Mouse (Mus musculus) stomach, embryonic 14.5 days (tissue): ENCODE data around the gene Poc1b. TPM values are rescaled to one million over a fixed set of nuclear protein-coding genes. Genes with fewer than 3 reads are reported as not detected.

Experiments
- ATAC-seq: fragments of 200-750 bp; cut with Nextera tagmentation; 2 replicates; pipeline ENCODE4 v1.8.0; 2017; ENCODE audit warnings: low read depth, moderate TSS enrichment; ENCODE audit not compliant: insufficient number of reproducible peaks, insufficient read depth, low FRiP score
- H3K27ac ChIP-seq: fragments of 300-500 bp; sonication (generic); 2 replicates; pipeline ENCODE4 v1.5.1; 2014; ENCODE audit warnings: mild to moderate bottlenecking, low read length, moderate library complexity, mixed read lengths
- H3K27me3 ChIP-seq: fragments of 300-500 bp; sonication (generic); 2 replicates; pipeline ENCODE4 v1.6.1; 2014; ENCODE audit warnings: low read length, control low read depth, mixed read lengths; ENCODE audit not compliant: control insufficient read depth, insufficient read depth
- H3K36me3 ChIP-seq: fragments of 300-500 bp; sonication (generic); 2 replicates; pipeline ENCODE4 v1.6.1; 2014; ENCODE audit warnings: mild to moderate bottlenecking, control low read depth, low read length, moderate library complexity, mixed read lengths; ENCODE audit not compliant: control insufficient read depth, insufficient read depth
- H3K4me1 ChIP-seq: fragments of 300-500 bp; sonication (generic); 2 replicates; pipeline ENCODE4 v1.6.1; 2014; ENCODE audit warnings: low read length, control low read depth, mixed read lengths; ENCODE audit not compliant: control insufficient read depth, insufficient read depth
- H3K4me2 ChIP-seq: fragments of 300-500 bp; sonication (generic); replicated peaks from 2 replicates; pipeline ENCODE4 v1.6.1; 2014; ENCODE audit warnings: low read depth, low read length, control low read depth
- H3K4me3 ChIP-seq: fragments of 300-500 bp; sonication (generic); 2 replicates; pipeline ENCODE4 v1.5.1; 2014; ENCODE audit warnings: low read depth, low read length, control low read depth
- H3K9ac ChIP-seq: fragments of 300-500 bp; sonication (generic); replicated peaks from 2 replicates; pipeline ENCODE4 v1.6.1; 2014; ENCODE audit warnings: low read depth, mild to moderate bottlenecking, control low read depth, low read length, moderate library complexity, mixed read lengths
- H3K9me3 ChIP-seq: fragments of 300-500 bp; sonication (generic); 2 replicates; pipeline ENCODE4 v1.6.1; 2016; ENCODE audit warnings: low read depth, low read length, control low read depth; ENCODE audit not compliant: control insufficient read depth
- WGBS: fragments of 180-500 bp; shearing (Covaris S2); extraction: QIAGEN DNeasy Blood & Tissue Kit; methylation state at CpG from one replicate; pipeline ENCODE4 v1.1.7; 2014; 5-methylcytosine and 5-hydroxymethylcytosine counted together
- polyA plus RNA-seq: library from polyadenylated mRNA; unstranded; fragments of >200 nt; fragmentation: Nextera tagmentation; extraction: Ambion mirVana; gene quantifications from 2 replicates; pipeline ENCODE4 v1.2.1, GENCODE M21; 2014

Gene Poc1b
- polyA plus RNA-seq, 1 experiment from 2014 or later: 24.9 TPM

DNA sequence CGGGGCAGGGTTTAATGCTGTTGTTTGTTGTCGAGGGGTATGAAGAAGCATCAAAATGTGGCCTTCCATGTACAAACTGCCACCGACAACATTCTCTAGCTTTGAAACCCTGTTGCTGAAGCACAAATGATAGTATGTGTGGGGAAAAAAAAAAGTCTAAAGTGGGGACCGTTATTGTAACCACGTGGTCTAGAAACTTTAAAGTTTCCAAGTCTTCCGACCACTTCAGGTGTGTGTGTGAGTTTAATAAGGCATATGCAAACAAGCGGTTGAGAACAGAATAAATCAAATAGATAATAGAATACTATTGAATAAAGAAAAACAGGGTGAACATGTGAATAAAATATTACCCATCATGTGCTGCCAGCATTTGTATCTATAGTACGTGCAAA lies 529 bp upstream of the Poc1b start:
- peaks cover 2% of the 10 kb centered on the region; the same call in 1 of the 2 replicates for H3K4me1 ChIP-seq
- no peak overlapping the region for H3K27ac ChIP-seq
- 0 out of 2 replicates have a peak overlapping the region, but pooled peaks have one; percentile 81 for H3K9ac ChIP-seq
- peak overlapping the region; percentile 97 for H3K4me3 ChIP-seq
- H3K9me3 ChIP-seq: no peaks in the 10 kb centered on the region
- peaks cover 7% of the 10 kb centered on the region; the same call in 1 of the 2 replicates for H3K36me3 ChIP-seq
- no peaks in the 10 kb centered on the region for H3K27me3 ChIP-seq
- peak overlapping the region; percentile 41 for H3K4me2 ChIP-seq
- 35% methylated on average over 8 of the region's 8 CpGs for WGBS
- ATAC-seq: no peak

DNA sequence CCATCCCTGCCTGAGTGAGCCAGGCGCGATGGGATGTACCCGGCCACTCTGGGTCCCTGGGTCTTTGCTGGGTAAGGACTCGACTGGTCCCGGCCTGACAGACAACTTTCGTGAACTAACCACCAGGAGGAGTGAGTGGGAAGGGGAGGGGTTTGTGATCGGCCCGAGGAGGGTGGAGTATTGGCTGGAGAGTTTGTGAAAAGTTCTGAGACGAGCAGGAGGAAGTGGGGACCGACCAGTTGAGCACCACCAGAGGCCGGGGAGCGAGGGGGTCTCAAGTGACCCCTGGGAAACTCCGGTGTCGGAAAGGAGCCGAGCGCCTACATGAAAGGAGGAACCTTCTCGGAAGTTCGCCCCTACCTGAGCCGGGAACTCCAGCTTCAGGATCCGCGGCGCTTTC lies 1.1 kb downstream of the Poc1b start, which contains the start of gene Galnt4:
Gene Galnt4, plus strand, starts transcription at position 196 of the 400 bp plus-strand sequence.
- 1% methylated on average over 22 of the region's 22 CpGs for WGBS
- Histone ChIP-seq H3K4me3 (peak within 1 kb of the TSS; percentile 97), H3K4me2 (peak within 1 kb of the TSS; percentile 97), H3K4me1 (peaks cover 3% of the 10 kb centered on the region; the same call in 1 of the 2 replicates), H3K27me3 (no peaks in the 10 kb centered on the region), H3K9me3 (no peaks in the 10 kb centered on the region), H3K9ac (peak within 1 kb of the TSS; percentile 81), H3K36me3 (peaks cover 7% of the 10 kb centered on the region; the same call in 1 of the 2 replicates), H3K27ac (peak within 1 kb of the TSS; percentile 91)
- ATAC-seq: peak; percentile 87

DNA sequence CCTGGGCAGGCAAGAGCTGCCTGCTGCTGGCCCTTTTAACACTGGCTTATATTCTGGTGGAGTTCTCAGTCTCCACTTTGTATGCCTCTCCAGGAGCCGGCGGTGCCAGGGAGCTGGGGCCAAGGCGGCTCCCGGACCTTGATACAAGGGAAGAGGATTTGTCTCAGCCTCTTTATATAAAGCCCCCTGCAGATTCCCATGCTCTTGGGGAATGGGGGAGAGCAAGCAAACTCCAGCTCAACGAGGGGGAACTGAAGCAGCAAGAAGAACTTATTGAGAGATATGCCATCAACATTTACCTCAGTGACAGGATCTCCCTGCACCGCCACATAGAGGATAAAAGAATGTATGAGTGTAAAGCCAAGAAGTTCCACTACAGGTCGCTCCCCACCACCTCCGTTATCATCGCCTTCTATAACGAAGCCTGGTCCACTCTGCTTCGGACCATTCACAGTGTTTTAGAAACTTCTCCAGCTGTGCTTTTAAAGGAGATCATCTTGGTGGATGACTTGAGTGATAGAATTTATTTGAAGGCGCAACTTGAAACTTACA lies 1.7 kb downstream of the Poc1b start:
- peaks cover 3% of the 10 kb centered on the region; the same call in 1 of the 2 replicates for H3K4me1 ChIP-seq
- peak overlapping the region; percentile 91 for H3K27ac ChIP-seq
- 26% methylated on average over 12 of the region's 12 CpGs for WGBS
- no peak for ATAC-seq
- H3K4me2 ChIP-seq: peak overlapping the region; percentile 97
- peak overlapping the region; percentile 97 for H3K4me3 ChIP-seq
- peaks cover 7% of the 10 kb centered on the region; the same call in 1 of the 2 replicates for H3K36me3 ChIP-seq
- H3K9me3 ChIP-seq: no peaks in the 10 kb centered on the region
- H3K27me3 ChIP-seq: no peaks in the 10 kb centered on the region
- H3K9ac ChIP-seq: peak overlapping the region; percentile 81

DNA sequence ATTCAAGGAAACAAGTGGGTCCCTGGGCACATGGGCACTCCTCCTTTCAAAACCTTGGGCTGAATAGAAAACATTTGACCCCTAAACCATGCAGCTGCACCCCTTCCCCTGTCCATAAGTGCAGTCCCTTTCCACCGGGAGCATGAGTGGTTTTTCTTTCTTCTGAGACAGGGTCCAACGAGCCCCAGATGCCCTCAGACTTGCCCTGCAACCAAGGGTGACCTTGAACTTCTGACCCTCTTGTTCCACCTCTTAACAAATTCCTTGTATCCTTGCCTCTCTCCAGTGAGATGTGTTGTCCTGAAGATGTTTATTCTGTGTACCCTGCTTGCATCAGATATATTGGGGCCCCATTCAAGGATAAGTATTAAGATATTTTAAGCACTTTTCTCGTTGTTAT lies 6.7 kb downstream of the Poc1b start:
- no peak for ATAC-seq
- H3K9ac ChIP-seq: no peak overlapping the region
- H3K27me3 ChIP-seq: no peaks in the 10 kb centered on the region
- no peak overlapping the region for H3K4me2 ChIP-seq
- WGBS: 36% methylated on average over 3 of the region's 3 CpGs
- no peak overlapping the region for H3K4me3 ChIP-seq
- peak overlapping the region; percentile 3; the same call in 1 of the 2 replicates for H3K27ac ChIP-seq
- peaks cover 21% of the 10 kb centered on the region for H3K4me1 ChIP-seq
- no peaks in the 10 kb centered on the region for H3K9me3 ChIP-seq
- peaks cover 7% of the 10 kb centered on the region; the same call in 1 of the 2 replicates for H3K36me3 ChIP-seq

DNA sequence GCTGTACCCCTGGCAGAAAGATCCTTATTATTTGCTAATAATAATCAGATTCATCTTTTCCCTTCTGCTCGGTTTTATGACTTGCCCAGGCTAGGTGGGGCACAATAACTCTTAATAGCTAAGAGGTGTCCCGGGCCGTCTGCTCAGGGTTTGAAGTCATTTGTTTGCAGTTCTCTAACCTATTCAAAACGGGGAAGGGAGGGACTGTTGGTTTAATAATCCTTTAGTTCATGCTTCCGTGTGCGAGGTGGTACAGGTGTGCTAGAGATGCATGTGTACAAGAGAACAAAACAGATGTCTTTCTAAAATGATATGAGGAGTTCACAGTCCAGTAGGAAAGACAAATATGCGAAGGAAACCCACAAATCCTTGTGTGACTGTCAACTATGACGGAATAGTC lies 7.5 kb downstream of the Poc1b start:
- Histone ChIP-seq H3K27ac (peak overlapping the region; percentile 3; the same call in 1 of the 2 replicates), H3K27me3 (no peaks in the 10 kb centered on the region), H3K36me3 (peaks cover 7% of the 10 kb centered on the region; the same call in 1 of the 2 replicates), H3K9me3 (no peaks in the 10 kb centered on the region), H3K4me1 (peaks cover 25% of the 10 kb centered on the region), H3K9ac (no peak overlapping the region), H3K4me2 (no peak overlapping the region), H3K4me3 (no peak overlapping the region)
- 57% methylated on average over 8 of the region's 8 CpGs for WGBS
- peak; percentile 66 for ATAC-seq

DNA sequence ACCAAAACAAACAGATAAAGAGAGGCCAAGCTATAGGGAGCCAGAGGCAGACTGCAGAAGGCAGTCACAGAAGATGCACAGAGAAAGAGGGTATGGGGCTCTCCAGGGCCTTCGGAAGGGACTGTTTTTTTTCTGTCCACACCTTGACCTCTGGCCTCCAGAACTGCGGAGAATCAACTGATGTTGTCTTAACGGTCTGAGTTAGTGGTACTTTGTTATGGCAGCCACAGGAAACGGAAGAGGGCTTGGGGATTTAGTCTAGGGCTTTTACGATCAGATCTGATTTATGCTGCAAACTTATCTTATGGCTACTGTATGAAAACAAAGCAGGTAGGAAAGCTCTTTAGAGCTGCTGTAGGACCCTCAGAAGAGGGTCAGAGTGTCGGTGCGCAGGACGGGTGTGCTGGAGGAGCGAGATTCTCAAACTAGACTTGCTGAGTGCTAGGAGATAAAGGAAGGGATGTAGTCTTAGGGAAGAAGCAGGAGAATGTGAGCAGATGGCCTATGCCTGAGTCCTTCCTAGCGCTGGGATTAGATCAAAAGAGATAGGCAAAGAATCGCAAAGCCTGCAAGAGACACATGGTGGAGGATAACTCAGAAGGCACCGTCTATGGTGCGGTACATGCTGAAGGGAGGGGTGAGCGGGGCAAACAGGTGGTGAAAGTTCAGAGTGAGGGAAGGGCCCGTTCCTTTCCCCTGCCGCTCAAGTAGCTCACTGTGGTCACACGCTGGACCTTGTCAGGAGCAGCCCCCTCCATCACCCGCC lies 8.8 kb downstream of the Poc1b start:
- 24% methylated on average over 18 of the region's 18 CpGs for WGBS
- Histone ChIP-seq H3K9me3 (no peaks in the 10 kb centered on the region), H3K4me3 (no peak overlapping the region), H3K9ac (no peak overlapping the region), H3K36me3 (no peaks in the 10 kb centered on the region), H3K4me1 (peaks cover 25% of the 10 kb centered on the region), H3K27me3 (no peaks in the 10 kb centered on the region), H3K4me2 (no peak overlapping the region), H3K27ac (no peak overlapping the region)
- ATAC-seq: no peak

DNA sequence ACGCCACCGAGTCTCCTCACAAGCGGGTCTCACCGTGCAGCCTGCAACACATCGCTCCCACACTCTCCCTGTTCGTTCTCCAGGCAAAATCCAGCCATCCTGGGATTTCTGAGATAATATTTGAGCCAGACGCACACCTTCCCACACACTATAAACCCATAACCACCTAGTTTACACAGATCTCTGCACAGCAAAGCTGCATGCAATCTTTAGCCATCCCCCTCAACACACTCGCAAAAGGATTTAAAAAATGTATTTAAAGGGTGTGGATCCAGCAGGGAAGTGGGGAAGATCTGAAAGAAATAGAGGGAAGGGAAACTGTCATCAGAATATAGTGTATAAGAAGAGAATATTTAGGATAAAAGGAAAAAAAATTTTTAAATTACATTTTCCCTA lies 9.4 kb downstream of the Poc1b start:
- no peak for ATAC-seq
- Histone ChIP-seq H3K9me3 (no peaks in the 10 kb centered on the region), H3K4me2 (no peak overlapping the region), H3K4me1 (peaks cover 24% of the 10 kb centered on the region), H3K27ac (no peak overlapping the region; the same call in 1 of the 2 replicates), H3K9ac (no peak overlapping the region), H3K27me3 (no peaks in the 10 kb centered on the region), H3K4me3 (no peak overlapping the region), H3K36me3 (no peaks in the 10 kb centered on the region)
- WGBS: 55% methylated on average over 8 of the region's 8 CpGs

DNA sequence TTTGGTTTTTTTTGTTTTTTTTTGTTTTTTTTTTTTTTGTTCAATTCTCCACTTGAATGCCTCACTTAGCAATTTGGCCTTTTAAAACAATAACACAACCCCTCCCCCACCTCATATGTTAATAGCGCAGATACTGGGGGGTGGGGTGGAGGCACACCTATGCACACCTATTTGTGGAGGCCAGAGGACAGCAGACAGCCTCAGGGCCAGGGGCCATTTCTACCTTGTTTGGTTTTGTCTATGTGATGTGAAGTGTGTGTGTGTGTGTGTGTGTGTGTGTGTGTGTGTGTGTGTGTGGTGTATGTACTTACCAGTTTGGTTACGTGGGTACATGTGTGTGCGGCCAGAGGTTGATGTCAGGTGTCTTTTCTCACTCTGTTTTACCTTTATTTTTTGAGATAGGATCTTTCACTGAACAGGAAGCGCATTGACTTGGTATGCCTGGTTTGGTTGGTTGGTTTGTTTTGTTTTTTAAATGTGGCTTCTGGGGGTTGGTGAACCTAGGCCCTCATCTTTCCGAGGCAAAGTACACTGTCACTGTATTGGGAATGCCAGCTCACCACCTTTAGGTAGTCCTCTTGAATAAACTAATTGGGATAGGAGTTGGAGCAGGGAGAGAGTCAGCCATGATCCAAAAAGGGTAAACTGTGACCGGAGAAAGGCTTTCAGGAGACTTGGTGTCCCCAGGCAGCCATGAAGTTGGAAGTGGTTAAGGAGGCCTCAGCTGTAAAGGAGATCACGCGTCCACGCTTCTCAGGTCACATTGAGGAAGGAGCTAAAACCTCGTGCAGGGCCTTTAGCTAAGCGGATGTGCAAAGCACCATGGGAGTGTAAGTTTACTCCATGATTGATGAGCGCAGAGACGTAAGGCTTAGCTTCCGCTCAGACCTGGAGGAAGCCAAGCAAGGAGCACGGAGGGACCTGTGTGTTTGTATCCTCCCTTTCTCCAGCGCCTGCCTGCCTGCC lies 10.1 kb downstream of the Poc1b start:
- no peaks in the 10 kb centered on the region for H3K36me3 ChIP-seq
- 70% methylated on average over 16 of the region's 16 CpGs for WGBS
- H3K9me3 ChIP-seq: no peaks in the 10 kb centered on the region
- peak overlapping the region; percentile 46; the same call in 1 of the 2 replicates for H3K27ac ChIP-seq
- H3K4me3 ChIP-seq: no peak overlapping the region
- H3K27me3 ChIP-seq: no peaks in the 10 kb centered on the region
- ATAC-seq: no peak
- H3K4me1 ChIP-seq: peaks cover 22% of the 10 kb centered on the region
- no peak overlapping the region for H3K4me2 ChIP-seq
- H3K9ac ChIP-seq: no peak overlapping the region
